Mouse (Mus musculus): Measurements from ENCODE around the gene Ephb1.

DNA sequence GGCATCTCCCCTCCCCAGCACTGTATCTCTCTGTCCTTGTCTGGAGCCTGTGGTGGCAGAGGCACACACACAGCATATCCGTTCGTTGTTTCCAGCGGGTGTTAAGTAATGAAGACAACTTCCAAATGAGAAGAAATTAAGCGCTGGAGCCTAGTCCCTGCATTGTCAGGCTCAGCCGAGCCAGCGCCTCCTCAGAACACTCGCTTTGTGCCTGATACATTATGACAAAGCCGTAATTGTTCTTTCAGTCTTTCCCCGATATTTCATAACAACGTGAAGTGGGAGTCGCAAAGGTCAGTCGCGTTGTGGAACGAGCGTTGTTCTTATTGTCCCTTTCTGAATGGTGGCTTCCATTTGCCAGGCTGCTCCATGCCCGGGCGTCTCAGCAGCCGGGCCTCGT is 13.7 kb downstream of the Ephb1 start:
- TF ChIP-seq CTCF (IDR thresholded peaks at IDR 0.05; ENCODE audit: control insufficient read depth, insufficient read depth, insufficient read length) (no peak), USF1 (IDR thresholded peaks at IDR 0.05; ENCODE audit: low read depth) (no peak), MAX (IDR thresholded peaks at IDR 0.05) (no peak), CEBPB (IDR thresholded peaks at IDR 0.05; ENCODE audit: low read depth) (no peak)
